Mouse (Mus musculus) erythroblast, embryonic 14.5 days (primary cell): ENCODE data around the gene Gng7. TPM values are rescaled to one million over a fixed set of nuclear protein-coding genes. Genes with fewer than 3 reads are reported as not detected.

Experiments
- H3K27me3 ChIP-seq: 2 replicates; pipeline ENCODE4 v1.6.1; 2012; ENCODE audit warnings: inconsistent platforms; ENCODE audit not compliant: control insufficient read depth
- H3K36me3 ChIP-seq: 2 replicates; pipeline ENCODE4 v1.6.1; 2012; ENCODE audit warnings: mild to moderate bottlenecking, inconsistent platforms; ENCODE audit not compliant: control insufficient read depth
- H3K4me1 ChIP-seq: 2 replicates; pipeline ENCODE4 v1.6.1; 2012; ENCODE audit warnings: inconsistent platforms; ENCODE audit not compliant: control insufficient read depth
- H3K4me3 ChIP-seq: replicated peaks from 2 replicates; pipeline ENCODE3; 2012; ENCODE audit warnings: moderate library complexity, mild to moderate bottlenecking, inconsistent platforms
- H3K9me3 ChIP-seq: 2 replicates; pipeline ENCODE4 v1.6.1; 2012; ENCODE audit warnings: low read length, inconsistent platforms, mixed read lengths; ENCODE audit not compliant: control insufficient read depth
- GATA1 ChIP-seq: IDR thresholded peaks from 2 replicates; pipeline ENCODE4 v1.6.1; 2012; ENCODE audit warnings: low read length, inconsistent platforms, mixed read lengths
- TAL1 ChIP-seq: IDR thresholded peaks from 3 replicates; pipeline ENCODE4 v1.6.1; 2012; ENCODE audit warnings: low read length, inconsistent platforms, mixed read lengths
- polyA plus RNA-seq: library from polyadenylated mRNA; stranded (reverse); fragments of >175 nt; gene quantifications from 2 replicates; pipeline ENCODE4 v1.2.3, GENCODE M21; 2012

The Gng7 gene
- polyA plus RNA-seq, 1 experiment, result not detected

GRCm38 (mm10) chr10:81027331-81027730, 12.6 kb upstream of the Gng7 start:
- no peak for TF ChIP-seq TAL1
- peaks cover 19% of the 10 kb centered on the region for H3K36me3 ChIP-seq
- H3K4me3 ChIP-seq, result no peak overlapping the region
- peaks cover 13% of the 10 kb centered on the region for H3K4me1 ChIP-seq
- peaks cover 40% of the 10 kb centered on the region for H3K27me3 ChIP-seq
- H3K9me3 ChIP-seq, result no peaks in the 10 kb centered on the region; the same call in 1 of the 2 replicates

DNA sequence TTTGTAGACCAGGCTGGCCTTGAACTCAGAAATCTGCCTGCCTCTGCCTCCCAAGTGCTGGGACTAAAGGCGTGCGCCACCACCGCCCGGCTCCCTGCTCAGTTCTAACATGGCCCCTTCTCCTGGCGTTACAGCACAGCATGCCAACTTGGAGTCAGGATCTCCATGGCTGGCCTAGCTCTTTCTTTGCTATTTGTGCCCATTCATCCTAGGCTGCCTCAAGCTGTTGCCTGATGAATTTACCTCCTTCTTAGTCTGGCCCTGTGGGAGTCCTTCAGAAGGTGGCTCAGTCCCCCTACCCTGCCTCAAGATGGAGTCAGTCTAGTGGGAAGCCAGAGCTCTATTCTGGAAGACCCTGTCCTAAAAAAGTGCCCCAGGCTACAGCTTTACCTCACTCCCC, 12.1 kb upstream of the Gng7 start:
- peaks cover 44% of the 10 kb centered on the region for H3K27me3 ChIP-seq

GRCm38 (mm10) chr10:81025639-81026275, 11.0 kb upstream of the Gng7 start, which contains the start of gene Diras1:
TSS of gene Diras1 (minus strand) at chr10:81025662.
- Histone ChIP-seq H3K9me3 (peaks cover 2% of the 10 kb centered on the region), H3K27me3 (peaks cover 55% of the 10 kb centered on the region), H3K36me3 (peaks cover 9% of the 10 kb centered on the region), H3K4me3 (no peak within 1 kb of the TSS), H3K4me1 (peaks cover 15% of the 10 kb centered on the region)
- no peak for TF ChIP-seq GATA1
- TF ChIP-seq TAL1, result no peak

More for the DNA sequence above, 12.1 kb upstream of the Gng7 start:
- TF ChIP-seq GATA1 (no peak), TAL1 (no peak)
- Histone ChIP-seq H3K36me3 (peaks cover 18% of the 10 kb centered on the region), H3K4me3 (no peak overlapping the region), H3K4me1 (peaks cover 14% of the 10 kb centered on the region), H3K9me3 (peaks cover 2% of the 10 kb centered on the region)

DNA sequence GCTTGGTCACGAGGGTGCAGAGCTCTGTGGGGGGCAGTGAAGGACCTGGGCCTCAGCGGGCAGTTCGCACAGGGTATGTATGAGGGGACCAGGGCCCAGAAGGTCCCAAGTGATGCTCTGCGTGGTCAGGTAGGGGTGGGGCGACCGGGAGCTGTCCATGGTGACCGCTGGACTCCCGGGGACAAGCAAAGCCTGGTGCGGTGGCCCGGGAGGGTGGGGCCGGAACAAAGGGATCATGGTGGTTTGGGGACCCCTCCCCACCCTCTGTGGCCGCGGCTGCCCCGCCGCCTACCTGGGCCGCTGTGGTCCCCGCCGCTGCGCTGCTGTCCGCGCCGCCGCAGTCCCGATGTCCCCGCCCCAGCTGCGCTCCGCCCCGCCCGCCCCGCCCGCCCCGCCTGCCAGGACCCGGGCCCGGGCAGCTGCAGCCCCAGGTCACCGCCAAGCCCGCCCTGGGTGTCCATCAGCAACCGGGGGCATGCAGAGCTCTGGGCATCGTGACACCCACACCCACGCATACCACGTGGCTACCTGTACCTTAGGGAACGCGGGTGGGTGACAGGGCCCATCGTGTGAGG, 10.4 kb upstream of the Gng7 start:
- no peak for TF ChIP-seq GATA1
- no peak for TF ChIP-seq TAL1
- H3K4me3 ChIP-seq, result no peak overlapping the region
- peaks cover 2% of the 10 kb centered on the region for H3K9me3 ChIP-seq
- peaks cover 3% of the 10 kb centered on the region for H3K36me3 ChIP-seq
- H3K27me3 ChIP-seq, result peaks cover 57% of the 10 kb centered on the region
- H3K4me1 ChIP-seq, result peaks cover 15% of the 10 kb centered on the region

- Histone ChIP-seq H3K4me3 (no peak overlapping the region), H3K27me3 (peaks cover 57% of the 10 kb centered on the region), H3K36me3 (no peaks in the 10 kb centered on the region), H3K4me1 (peaks cover 19% of the 10 kb centered on the region), H3K9me3 (peaks cover 2% of the 10 kb centered on the region)
- TF ChIP-seq GATA1, result no peak
- no peak for TF ChIP-seq TAL1
Observed at GRCm38 (mm10) chr10:81024346-81024937, 9.7 kb upstream of the Gng7 start.

DNA sequence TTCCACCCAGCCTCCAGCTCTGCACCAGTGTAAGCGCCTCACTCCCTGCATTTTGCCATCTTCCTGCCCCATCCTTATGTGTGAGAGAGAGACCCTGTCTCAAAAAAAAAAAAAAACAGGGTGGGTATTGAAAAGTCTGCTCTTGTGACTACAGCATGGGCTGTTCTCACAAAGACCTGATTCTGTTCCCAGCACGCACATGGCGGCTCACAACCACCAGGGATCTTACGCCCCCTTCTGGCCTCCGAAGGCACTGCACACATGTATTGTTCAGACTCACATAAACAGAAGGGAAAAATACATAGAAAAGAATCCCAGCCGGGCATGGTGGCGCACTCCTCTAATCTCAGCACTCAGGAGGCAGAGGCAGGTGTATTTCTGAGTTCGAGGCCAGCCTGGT, 8.0 kb upstream of the Gng7 start:
- Histone ChIP-seq H3K9me3 (peaks cover 5% of the 10 kb centered on the region), H3K36me3 (no peaks in the 10 kb centered on the region), H3K4me1 (peaks cover 27% of the 10 kb centered on the region), H3K27me3 (peaks cover 57% of the 10 kb centered on the region), H3K4me3 (no peak overlapping the region)
- no peak for TF ChIP-seq GATA1
- no peak for TF ChIP-seq TAL1

- Histone ChIP-seq H3K4me1 (peaks cover 27% of the 10 kb centered on the region), H3K27me3 (peaks cover 57% of the 10 kb centered on the region), H3K9me3 (peaks cover 5% of the 10 kb centered on the region), H3K4me3 (no peak overlapping the region), H3K36me3 (no peaks in the 10 kb centered on the region)
- TF ChIP-seq GATA1 (no peak), TAL1 (no peak)
Observed at GRCm38 (mm10) chr10:81021547-81022110, 6.9 kb upstream of the Gng7 start.

DNA sequence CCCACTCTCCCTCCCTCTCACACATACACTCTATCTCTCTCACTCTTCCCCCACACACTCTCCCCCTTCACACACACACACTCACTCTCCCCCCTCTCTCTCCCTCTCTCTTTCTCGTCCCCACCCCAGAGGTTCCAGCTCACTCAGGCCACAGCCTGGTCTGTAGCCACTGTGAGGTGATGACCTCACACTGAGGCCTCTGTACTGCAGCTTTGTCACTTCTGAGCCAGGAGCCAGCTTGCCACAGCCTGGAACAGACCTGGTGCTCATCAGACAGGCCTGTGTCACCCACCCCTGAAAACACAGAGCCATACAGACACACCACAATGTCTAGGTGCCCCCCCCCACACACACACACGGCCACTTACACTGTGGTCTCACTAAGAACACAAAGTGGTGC, 5.5 kb upstream of the Gng7 start:
- Histone ChIP-seq H3K4me3 (no peak overlapping the region), H3K9me3 (peaks cover 5% of the 10 kb centered on the region), H3K36me3 (no peaks in the 10 kb centered on the region), H3K27me3 (peaks cover 45% of the 10 kb centered on the region), H3K4me1 (peaks cover 34% of the 10 kb centered on the region)
- TF ChIP-seq GATA1 (no peak), TAL1 (no peak)

- H3K9me3 ChIP-seq, result peaks cover 5% of the 10 kb centered on the region
- H3K36me3 ChIP-seq, result no peaks in the 10 kb centered on the region
- TF ChIP-seq GATA1 (no peak), TAL1 (no peak)
- H3K27me3 ChIP-seq, result peaks cover 39% of the 10 kb centered on the region
- H3K4me1 ChIP-seq, result peaks cover 34% of the 10 kb centered on the region
- no peak overlapping the region for H3K4me3 ChIP-seq
Observed at GRCm38 (mm10) chr10:81019687-81020086, 4.9 kb upstream of the Gng7 start.
